Mouse (Mus musculus): ENCODE measurements around the gene Trim67.

GRCm38 (mm10) chr8:124805990-124806389 is 13.1 kb downstream of the Trim67 start:
- no peak for TF ChIP-seq CTCF (IDR thresholded peaks at IDR 0.05; ENCODE audit: low read depth)
- TF ChIP-seq EP300 (IDR thresholded peaks at IDR 0.05; ENCODE audit: low read depth) = no peak
